Mouse (Mus musculus) hindbrain, embryonic 11.5 days (tissue): ENCODE measurements around the gene Insl5. TPM values are rescaled to one million over a fixed set of nuclear protein-coding genes. Genes with fewer than 3 reads are reported as not detected.

Source experiments
- ATAC-seq: fragments of 200-750 bp; cut with Nextera tagmentation; 2 replicates; pipeline ENCODE4 v1.8.0; 2017; ENCODE audit warnings: mild to moderate bottlenecking, moderate TSS enrichment, moderate library complexity; ENCODE audit not compliant: low FRiP score
- DNase-seq: peaks from one replicate; pipeline ENCODE4 v3.0.0-alpha.2; 2015; ENCODE audit warnings: low spot score
- H3K27ac ChIP-seq: fragments of 300-500 bp; sonication (generic); 2 replicates; pipeline ENCODE4 v1.5.1; 2014; ENCODE audit warnings: mild to moderate bottlenecking, low read depth, low read length
- H3K27me3 ChIP-seq: fragments of 300-500 bp; sonication (generic); 2 replicates; pipeline ENCODE4 v1.6.1; 2014; ENCODE audit warnings: mild to moderate bottlenecking, low read length, moderate library complexity, mixed read lengths; ENCODE audit not compliant: control insufficient read depth, insufficient read depth
- H3K36me3 ChIP-seq: fragments of 300-500 bp; sonication (generic); 2 replicates; pipeline ENCODE4 v1.6.1; 2014; ENCODE audit warnings: mild to moderate bottlenecking, low read length, moderate library complexity, mixed read lengths; ENCODE audit not compliant: control insufficient read depth, insufficient read depth
- H3K4me1 ChIP-seq: fragments of 300-500 bp; sonication (generic); replicated peaks from 2 replicates; pipeline ENCODE4 v1.6.1; 2014; ENCODE audit warnings: low read length, mixed read lengths; ENCODE audit not compliant: control insufficient read depth, insufficient read depth
- H3K4me2 ChIP-seq: fragments of 300-500 bp; sonication (generic); replicated peaks from 2 replicates; pipeline ENCODE4 v1.6.1; 2014; ENCODE audit warnings: mild to moderate bottlenecking, low read depth, low read length
- H3K4me3 ChIP-seq: fragments of 300-500 bp; sonication (generic); 2 replicates; pipeline ENCODE4 v1.5.1; 2014; ENCODE audit warnings: low read depth, low read length
- H3K9ac ChIP-seq: fragments of 300-500 bp; sonication (generic); 2 replicates; pipeline ENCODE4 v1.6.1; 2014; ENCODE audit warnings: low read depth, low read length
- H3K9me3 ChIP-seq: fragments of 300-500 bp; sonication (generic); 2 replicates; pipeline ENCODE4 v1.6.1; 2016; ENCODE audit warnings: low read length; ENCODE audit not compliant: control insufficient read depth
- WGBS: fragments of 180-500 bp; shearing (Covaris S2); extraction: QIAGEN DNeasy Blood & Tissue Kit; methylation state at CpG from one replicate; pipeline ENCODE4 v1.1.7; 2014; 5-methylcytosine and 5-hydroxymethylcytosine counted together
- polyA plus RNA-seq: library from polyadenylated mRNA; unstranded; fragments of >200 nt; fragmentation: Nextera tagmentation; extraction: Ambion mirVana; gene quantifications from 2 replicates; pipeline ENCODE4 v1.2.1, GENCODE M21; 2014

The Insl5 gene
- polyA plus RNA-seq, 1 experiment from 2014 or later, result 0.69 TPM

DNA sequence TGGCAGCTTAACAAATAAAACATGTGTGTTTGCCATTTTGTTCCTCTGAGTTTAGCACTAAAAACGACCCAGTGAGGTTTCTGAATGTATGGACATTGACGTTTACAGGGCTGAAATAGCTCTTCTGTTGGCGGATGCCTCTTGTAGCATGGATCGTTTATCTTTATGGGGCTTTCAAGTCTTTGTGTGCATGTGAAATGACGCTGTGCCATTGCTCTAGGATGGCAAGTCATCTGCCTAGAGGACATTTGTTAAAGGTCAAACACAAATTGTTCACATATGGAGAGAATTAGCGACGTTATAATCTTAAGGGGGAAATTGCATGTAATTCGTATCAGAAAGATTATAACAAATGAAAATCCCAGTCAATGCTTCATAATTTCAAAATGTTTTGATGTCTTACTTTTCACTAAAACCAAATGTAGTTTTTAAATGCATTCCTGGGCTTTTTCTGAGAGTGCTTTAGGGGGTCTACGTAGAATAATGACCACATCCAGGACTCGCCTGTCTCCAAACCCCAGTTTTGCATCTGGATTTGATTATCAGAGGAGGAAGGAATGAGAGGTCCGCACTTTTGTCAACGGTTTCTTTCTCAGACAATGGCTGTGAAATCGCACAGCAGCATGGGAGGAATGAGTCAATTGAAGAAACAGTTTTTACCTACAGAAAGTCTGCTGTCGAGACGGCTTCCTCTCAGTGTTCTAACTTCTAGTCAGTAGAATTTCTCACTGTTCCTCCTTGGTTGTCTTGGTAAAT lies 21.3 kb downstream of the Insl5 start:
- Histone ChIP-seq H3K4me2 (no peak overlapping the region), H3K27me3 (no peaks in the 10 kb centered on the region), H3K4me3 (no peak overlapping the region), H3K27ac (0 out of 2 replicates have a peak overlapping the region, but pooled peaks have one; percentile 36), H3K36me3 (no peaks in the 10 kb centered on the region), H3K4me1 (no peaks in the 10 kb centered on the region), H3K9me3 (no peaks in the 10 kb centered on the region), H3K9ac (no peak overlapping the region)
- DNase-seq (peak; percentile 33), ATAC-seq (no peak)
- 53% methylated on average over 15 of the region's 15 CpGs for WGBS

- H3K36me3 ChIP-seq, result no peaks in the 10 kb centered on the region
- no peak overlapping the region for H3K4me3 ChIP-seq
- no peak for DNase-seq
- no peak overlapping the region for H3K27ac ChIP-seq
- H3K27me3 ChIP-seq, result no peaks in the 10 kb centered on the region
- H3K4me1 ChIP-seq, result no peaks in the 10 kb centered on the region
- H3K9me3 ChIP-seq, result no peaks in the 10 kb centered on the region
- 83% methylated on average over 4 of the region's 4 CpGs for WGBS
- no peak for ATAC-seq
- H3K9ac ChIP-seq, result no peak overlapping the region
- H3K4me2 ChIP-seq, result no peak overlapping the region
These were observed 22.0 kb downstream of the Insl5 start for GRCm38 (mm10) chr4:103004681-103005080.

GRCm38 (mm10) chr4:102991685-102992084 lies 35.0 kb downstream of the Insl5 start:
- Histone ChIP-seq H3K27ac (no peak overlapping the region), H3K4me2 (no peak overlapping the region), H3K9me3 (no peaks in the 10 kb centered on the region), H3K4me1 (no peaks in the 10 kb centered on the region), H3K9ac (no peak overlapping the region), H3K36me3 (no peaks in the 10 kb centered on the region), H3K27me3 (no peaks in the 10 kb centered on the region), H3K4me3 (no peak overlapping the region)
- DNase-seq (no peak), ATAC-seq (no peak)
- 71% methylated on average over 3 of the region's 3 CpGs for WGBS

- H3K9ac ChIP-seq, result no peak overlapping the region
- no peaks in the 10 kb centered on the region for H3K9me3 ChIP-seq
- H3K4me1 ChIP-seq, result no peaks in the 10 kb centered on the region
- 83% methylated on average over 11 of the region's 11 CpGs for WGBS
- no peak overlapping the region for H3K27ac ChIP-seq
- DNase-seq, result no peak
- no peak for ATAC-seq
- H3K36me3 ChIP-seq, result no peaks in the 10 kb centered on the region
- H3K4me2 ChIP-seq, result no peak overlapping the region
- no peaks in the 10 kb centered on the region for H3K27me3 ChIP-seq
- no peak overlapping the region for H3K4me3 ChIP-seq
These were observed 35.9 kb downstream of the Insl5 start for GRCm38 (mm10) chr4:102990595-102991340.

DNA sequence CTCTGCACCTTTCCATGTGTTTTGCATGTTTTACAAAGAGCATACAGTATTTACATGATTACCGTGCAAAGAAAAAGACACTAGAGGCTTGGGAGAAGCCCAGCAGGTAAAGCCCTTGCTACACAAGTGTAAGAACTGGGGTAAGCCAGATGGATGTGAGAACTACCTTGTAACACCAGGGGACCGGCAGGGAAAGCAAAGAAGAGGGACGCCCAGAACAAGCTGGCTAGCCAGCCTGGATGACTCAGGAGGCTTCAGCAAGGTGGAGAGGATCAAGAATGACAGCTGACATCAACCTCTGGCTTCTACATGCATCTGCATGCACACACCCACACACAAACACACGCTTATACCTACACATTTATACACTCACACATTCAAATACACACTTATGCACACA lies 36.6 kb downstream of the Insl5 start:
- no peaks in the 10 kb centered on the region for H3K4me1 ChIP-seq
- H3K36me3 ChIP-seq, result no peaks in the 10 kb centered on the region
- no peaks in the 10 kb centered on the region for H3K9me3 ChIP-seq
- H3K27ac ChIP-seq, result no peak overlapping the region
- H3K27me3 ChIP-seq, result no peaks in the 10 kb centered on the region
- no peak for DNase-seq
- H3K9ac ChIP-seq, result no peak overlapping the region
- ATAC-seq, result no peak
- no peak overlapping the region for H3K4me3 ChIP-seq
- no peak overlapping the region for H3K4me2 ChIP-seq
- 71% methylated on average over 4 of the region's 4 CpGs for WGBS

DNA sequence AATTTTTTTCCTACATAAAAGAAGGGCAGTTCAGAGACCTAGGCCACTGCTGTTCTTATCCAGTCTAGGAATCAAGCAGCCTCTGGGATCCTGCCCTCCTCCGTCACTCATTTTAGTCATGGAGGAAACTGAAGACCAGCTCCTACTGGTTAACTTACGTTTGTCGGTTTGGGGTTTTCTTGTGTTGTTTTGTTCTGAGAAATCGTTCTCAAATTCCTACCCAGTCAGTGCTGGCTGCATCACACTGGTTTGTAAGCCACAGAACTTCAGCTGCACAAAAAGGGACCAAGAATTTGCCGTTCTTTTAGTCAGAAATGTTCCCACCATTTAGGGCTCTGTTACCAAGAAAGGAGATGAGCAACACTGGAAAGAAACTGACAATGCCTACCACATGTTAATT lies 37.3 kb downstream of the Insl5 start:
- no peaks in the 10 kb centered on the region for H3K9me3 ChIP-seq
- H3K4me1 ChIP-seq, result no peaks in the 10 kb centered on the region
- ATAC-seq (no peak), DNase-seq (no peak)
- H3K27ac ChIP-seq, result no peak overlapping the region
- H3K4me3 ChIP-seq, result no peak overlapping the region
- 78% methylated on average over 5 of the region's 5 CpGs for WGBS
- no peak overlapping the region for H3K9ac ChIP-seq
- no peaks in the 10 kb centered on the region for H3K27me3 ChIP-seq
- no peaks in the 10 kb centered on the region for H3K36me3 ChIP-seq
- H3K4me2 ChIP-seq, result no peak overlapping the region

- Histone ChIP-seq H3K9me3 (no peaks in the 10 kb centered on the region), H3K27ac (no peak overlapping the region), H3K4me2 (no peak overlapping the region), H3K9ac (no peak overlapping the region), H3K4me3 (no peak overlapping the region), H3K27me3 (no peaks in the 10 kb centered on the region), H3K36me3 (no peaks in the 10 kb centered on the region), H3K4me1 (no peaks in the 10 kb centered on the region)
- 73% methylated on average over 6 of the region's 6 CpGs for WGBS
- DNase-seq (no peak), ATAC-seq (no peak)
These were observed 38.1 kb downstream of the Insl5 start for GRCm38 (mm10) chr4:102988526-102988925.

DNA sequence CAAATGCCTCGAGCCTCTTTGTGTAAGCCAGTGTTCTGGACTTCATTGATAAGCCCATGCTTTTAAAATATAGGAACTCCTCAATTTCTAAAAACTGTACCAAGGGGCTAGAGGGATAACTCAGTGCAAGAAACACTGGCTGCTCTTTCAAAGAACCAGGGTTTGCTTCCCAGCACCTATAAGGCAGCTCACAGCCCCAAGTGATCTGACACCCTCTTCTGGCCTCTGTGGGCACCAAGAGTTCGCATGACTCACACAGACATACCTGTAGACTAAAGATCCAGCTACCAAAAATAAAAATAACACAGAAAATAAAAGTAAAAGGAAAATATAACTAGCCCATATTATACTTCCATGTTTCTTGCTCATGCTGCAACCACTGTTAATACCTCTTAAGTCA lies 38.9 kb downstream of the Insl5 start:
- no peak overlapping the region for H3K4me3 ChIP-seq
- no peak overlapping the region for H3K4me2 ChIP-seq
- H3K9me3 ChIP-seq, result no peaks in the 10 kb centered on the region
- H3K36me3 ChIP-seq, result no peaks in the 10 kb centered on the region
- H3K27me3 ChIP-seq, result no peaks in the 10 kb centered on the region
- 83% methylated on average over 2 of the region's 2 CpGs for WGBS
- no peak overlapping the region for H3K9ac ChIP-seq
- DNase-seq (no peak), ATAC-seq (no peak)
- H3K27ac ChIP-seq, result no peak overlapping the region
- H3K4me1 ChIP-seq, result no peaks in the 10 kb centered on the region

DNA sequence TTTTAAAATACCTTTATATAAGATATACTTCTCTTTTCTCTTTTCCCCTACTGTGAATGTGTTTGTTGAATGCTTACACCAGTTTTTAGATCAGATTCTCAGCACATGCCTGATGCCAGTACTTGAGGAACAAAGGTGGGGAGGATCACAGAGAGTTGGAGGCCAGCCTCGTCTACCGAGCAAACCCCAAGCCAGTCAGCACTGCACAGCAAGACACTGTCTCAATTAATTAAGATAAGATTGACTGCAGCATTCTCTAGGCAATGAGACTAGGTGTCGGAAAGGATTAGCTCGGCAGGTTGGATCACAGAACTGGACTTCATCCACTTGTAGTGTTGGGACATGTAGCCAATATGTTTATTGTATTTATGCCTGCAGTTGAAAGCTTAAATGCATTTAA lies 39.3 kb downstream of the Insl5 start:
- no peak for DNase-seq
- Histone ChIP-seq H3K4me2 (no peak overlapping the region), H3K4me1 (no peaks in the 10 kb centered on the region), H3K9ac (no peak overlapping the region), H3K27me3 (no peaks in the 10 kb centered on the region), H3K27ac (no peak overlapping the region), H3K4me3 (no peak overlapping the region), H3K9me3 (no peaks in the 10 kb centered on the region), H3K36me3 (no peaks in the 10 kb centered on the region)
- ATAC-seq, result no peak
- 78% methylated on average over 4 of the region's 4 CpGs for WGBS
